Mouse (Mus musculus) lung, embryonic 15.5 days (tissue): ENCODE results near the gene Lrrc4b. TPM values are rescaled to one million over a fixed set of nuclear protein-coding genes. Genes with fewer than 3 reads are reported as not detected.

Experiments used
- ATAC-seq: fragments of 200-750 bp; cut with Nextera tagmentation; 2 replicates; pipeline ENCODE4 v1.8.0; 2017; ENCODE audit warnings: moderate number of reproducible peaks, borderline replicate concordance; ENCODE audit not compliant: low FRiP score, low TSS enrichment; ENCODE audit errors: extremely low read depth
- H3K27ac ChIP-seq: fragments of 300-500 bp; sonication (generic); 2 replicates; pipeline ENCODE4 v1.5.1; 2015; ENCODE audit warnings: moderate library complexity, mild to moderate bottlenecking, inconsistent platforms
- H3K27me3 ChIP-seq: fragments of 300-500 bp; sonication (generic); 2 replicates; pipeline ENCODE4 v1.6.1; 2015; ENCODE audit warnings: inconsistent platforms
- H3K36me3 ChIP-seq: fragments of 300-500 bp; sonication (generic); 2 replicates; pipeline ENCODE4 v1.6.1; 2015; ENCODE audit warnings: inconsistent platforms
- H3K4me1 ChIP-seq: fragments of 300-500 bp; sonication (generic); 2 replicates; pipeline ENCODE4 v1.6.1; 2015; ENCODE audit warnings: inconsistent platforms
- H3K4me2 ChIP-seq: fragments of 300-500 bp; sonication (generic); 2 replicates; pipeline ENCODE4 v1.6.1; 2015; ENCODE audit warnings: inconsistent platforms, mild to moderate bottlenecking, moderate library complexity
- H3K4me3 ChIP-seq: fragments of 300-500 bp; sonication (generic); 2 replicates; pipeline ENCODE4 v1.5.1; 2015; ENCODE audit warnings: mild to moderate bottlenecking, inconsistent platforms
- H3K9ac ChIP-seq: fragments of 300-500 bp; sonication (generic); 2 replicates; pipeline ENCODE4 v1.6.1; 2015; ENCODE audit warnings: inconsistent platforms
- H3K9me3 ChIP-seq: fragments of 300-500 bp; sonication (generic); 2 replicates; pipeline ENCODE4 v1.6.1; 2016; ENCODE audit warnings: inconsistent platforms
- WGBS: fragments of 180-500 bp; shearing (Covaris S2); methylation state at CpG from one replicate; pipeline ENCODE4 v1.1.7; 2015; 5-methylcytosine and 5-hydroxymethylcytosine counted together
- polyA plus RNA-seq: library from polyadenylated mRNA; unstranded; fragments of >200 nt; fragmentation: Nextera tagmentation; extraction: Ambion mirVana; gene quantifications from 2 replicates; pipeline ENCODE4 v1.2.1, GENCODE M21; 2015

Lrrc4b gene
- polyA plus RNA-seq, 1 experiment from 2014 or later = 0.98 TPM

DNA sequence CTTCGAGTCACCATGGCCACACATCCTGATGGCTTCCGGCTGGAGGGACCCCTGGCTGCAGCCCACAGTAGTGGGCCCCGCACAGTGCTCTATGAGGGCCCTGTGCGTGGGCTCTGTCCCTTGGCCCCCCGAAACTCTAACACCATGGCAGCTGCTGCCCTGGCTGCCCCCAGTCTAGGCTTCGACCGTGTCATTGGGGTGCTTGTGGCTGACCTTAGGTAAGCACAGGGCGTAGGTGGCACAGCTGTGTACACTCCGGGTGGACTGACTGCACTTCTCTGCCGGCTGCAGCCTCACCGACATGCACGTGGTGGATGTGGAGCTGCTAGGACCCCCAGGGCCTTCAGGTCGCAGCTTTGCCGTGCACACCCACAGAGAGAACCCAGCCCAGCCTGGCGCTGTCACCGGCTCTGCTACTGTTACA is 38.1 kb downstream of the Lrrc4b start:
- H3K4me3 ChIP-seq = 0 out of 2 replicates have a peak overlapping the region, but pooled peaks have one; percentile 70
- H3K4me1 ChIP-seq = peaks cover 48% of the 10 kb centered on the region
- H3K9me3 ChIP-seq = no peaks in the 10 kb centered on the region

DNA sequence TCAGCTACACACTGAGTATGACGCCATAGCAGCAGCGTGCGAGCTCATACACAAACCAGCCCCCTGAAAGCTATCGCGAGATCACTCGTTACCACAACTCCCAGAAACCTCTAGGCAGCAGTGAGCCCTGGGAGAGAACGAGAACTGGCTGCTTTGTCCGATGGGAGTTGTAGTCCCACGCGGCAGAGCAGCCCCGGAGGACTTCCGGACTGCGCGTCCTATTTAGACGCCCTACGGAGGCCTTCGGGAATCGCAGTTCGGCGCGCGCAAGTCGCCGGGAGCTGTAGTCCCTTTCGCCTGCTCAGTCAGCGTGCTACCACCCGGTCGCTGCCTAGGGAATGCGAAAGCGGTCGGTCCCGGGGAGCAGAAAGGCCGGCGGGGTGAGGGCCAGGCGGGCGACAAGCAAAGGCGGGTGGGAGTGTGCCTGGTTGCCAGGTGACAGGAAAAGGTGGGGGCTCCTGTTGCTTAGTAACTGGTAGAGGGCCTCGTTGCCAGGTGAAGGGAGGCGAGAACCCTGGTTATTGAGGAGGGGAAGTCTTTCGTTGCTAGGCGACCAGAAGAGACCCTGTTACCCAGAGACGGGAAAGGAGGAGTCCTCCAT is 39.1 kb downstream of the Lrrc4b start, which contains the start of gene Josd2:
Josd2 (plus strand) TSS at position 170 of the 601 bp plus-strand sequence.
- Histone ChIP-seq H3K4me1 (peaks cover 52% of the 10 kb centered on the region), H3K36me3 (no peaks in the 10 kb centered on the region), H3K4me3 (peak within 1 kb of the TSS; percentile 70), H3K27ac (peak within 1 kb of the TSS; percentile 73), H3K4me2 (peak within 1 kb of the TSS; percentile 67), H3K9me3 (no peaks in the 10 kb centered on the region), H3K9ac (peak within 1 kb of the TSS; percentile 63), H3K27me3 (peaks cover 24% of the 10 kb centered on the region)
- peak; percentile 91 for ATAC-seq
- under 1% methylated on average over 42 of the region's 42 CpGs for WGBS

More for the DNA sequence above, 38.1 kb downstream of the Lrrc4b start:
- no peak for ATAC-seq
- WGBS = 76% methylated on average over 16 of the region's 16 CpGs
- Histone ChIP-seq H3K27ac (no peak overlapping the region), H3K27me3 (peaks cover 34% of the 10 kb centered on the region), H3K9ac (no peak overlapping the region), H3K36me3 (no peaks in the 10 kb centered on the region), H3K4me2 (peak overlapping the region; percentile 41; the same call in 1 of the 2 replicates)

DNA sequence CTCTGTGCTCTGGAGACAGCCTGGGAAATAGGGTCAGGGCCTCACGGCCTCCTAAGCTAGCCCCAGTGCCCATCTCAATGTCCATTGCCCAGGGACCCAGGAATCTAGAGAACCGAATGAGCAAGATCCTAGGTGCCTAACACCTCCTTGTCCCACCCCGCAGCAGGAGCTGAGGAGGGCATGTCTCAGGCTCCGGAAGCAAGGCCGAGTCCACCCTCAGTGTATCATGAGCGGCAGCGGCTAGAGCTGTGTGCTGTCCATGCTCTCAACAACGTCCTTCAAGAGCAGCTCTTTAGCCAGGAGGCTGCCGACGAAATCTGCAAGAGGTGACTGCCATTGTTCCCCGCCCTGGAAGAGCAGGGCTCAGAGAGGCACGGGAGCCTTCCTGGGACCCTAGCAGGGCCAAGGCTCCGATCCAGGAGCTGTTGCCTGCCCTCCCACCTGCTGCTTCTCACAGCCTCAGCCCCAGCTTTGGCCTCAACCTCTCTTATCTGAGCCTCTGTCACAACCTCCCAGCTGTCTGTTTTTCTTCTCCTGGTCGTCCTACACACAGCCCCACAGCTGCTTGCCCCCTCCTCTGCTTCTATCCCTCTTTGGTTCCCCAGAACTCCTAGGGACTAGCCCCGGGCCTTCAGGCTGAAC is 39.9 kb downstream of the Lrrc4b start:
- H3K4me3 ChIP-seq = peak overlapping the region; percentile 70
- no peaks in the 10 kb centered on the region for H3K36me3 ChIP-seq
- no peak; the same call in 1 of the 2 replicates for ATAC-seq
- H3K9me3 ChIP-seq = no peaks in the 10 kb centered on the region
- WGBS = 34% methylated on average over 15 of the region's 15 CpGs
- H3K9ac ChIP-seq = peak overlapping the region; percentile 63
- peak overlapping the region; percentile 67 for H3K4me2 ChIP-seq
- peaks cover 58% of the 10 kb centered on the region for H3K4me1 ChIP-seq
- H3K27me3 ChIP-seq = peaks cover 15% of the 10 kb centered on the region
- H3K27ac ChIP-seq = no peak overlapping the region

DNA sequence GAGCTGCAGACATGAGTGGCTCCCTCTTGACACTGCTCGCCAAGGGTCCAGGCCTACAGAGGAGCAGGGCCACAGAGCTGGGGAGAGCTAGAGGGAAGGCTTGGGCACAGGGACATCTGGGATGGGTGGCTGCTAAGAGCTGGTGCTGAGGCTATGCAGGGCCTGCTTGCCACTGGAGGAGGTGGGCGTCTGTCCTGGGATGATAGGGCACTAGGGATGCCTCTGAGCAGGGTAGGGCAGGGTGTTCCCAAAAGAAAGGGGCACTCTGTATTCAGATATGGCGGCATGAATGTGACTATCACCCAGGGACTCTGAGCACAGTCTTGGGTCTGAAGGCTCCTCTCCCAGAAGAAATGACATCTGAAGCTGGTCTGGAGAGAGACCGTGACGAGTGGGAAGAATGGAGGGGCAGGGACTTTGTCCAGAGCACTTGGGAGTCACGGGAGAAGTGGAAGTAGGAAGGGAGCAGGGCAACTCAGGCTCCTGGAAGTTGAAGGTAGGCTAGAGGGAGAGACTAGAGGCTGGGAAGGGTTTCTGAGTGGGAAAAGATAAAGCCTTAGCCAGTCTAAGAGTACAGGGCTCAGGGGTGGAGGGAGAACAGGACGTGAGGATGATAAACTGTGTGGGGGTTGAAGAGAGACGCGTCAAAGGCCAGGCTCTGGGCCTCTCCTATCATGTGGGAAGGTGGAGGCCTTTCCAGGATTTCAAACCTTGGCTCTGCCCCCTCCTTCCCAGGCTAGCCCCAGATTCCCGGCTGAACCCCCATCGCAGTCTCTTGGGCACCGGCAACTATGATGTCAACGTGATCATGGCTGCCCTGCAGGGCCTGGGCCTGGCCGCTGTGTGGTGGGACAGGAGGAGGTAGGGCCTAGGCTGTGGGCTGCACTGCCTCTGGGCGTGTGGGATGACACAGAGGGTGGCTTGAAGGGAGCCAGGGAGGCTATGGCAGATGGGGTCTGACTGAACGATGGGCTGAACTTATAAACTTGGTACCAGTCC is 41.2 kb downstream of the Lrrc4b start:
- H3K4me3 ChIP-seq = no peak overlapping the region
- peaks cover 67% of the 10 kb centered on the region for H3K4me1 ChIP-seq
- H3K9ac ChIP-seq = no peak overlapping the region
- peak overlapping the region; percentile 80; the same call in 1 of the 2 replicates for H3K27ac ChIP-seq
- no peaks in the 10 kb centered on the region for H3K9me3 ChIP-seq
- no peak overlapping the region for H3K4me2 ChIP-seq
- WGBS = 80% methylated on average over 16 of the region's 16 CpGs
- no peak for ATAC-seq
- no peaks in the 10 kb centered on the region for H3K36me3 ChIP-seq
- H3K27me3 ChIP-seq = peaks cover 4% of the 10 kb centered on the region

DNA sequence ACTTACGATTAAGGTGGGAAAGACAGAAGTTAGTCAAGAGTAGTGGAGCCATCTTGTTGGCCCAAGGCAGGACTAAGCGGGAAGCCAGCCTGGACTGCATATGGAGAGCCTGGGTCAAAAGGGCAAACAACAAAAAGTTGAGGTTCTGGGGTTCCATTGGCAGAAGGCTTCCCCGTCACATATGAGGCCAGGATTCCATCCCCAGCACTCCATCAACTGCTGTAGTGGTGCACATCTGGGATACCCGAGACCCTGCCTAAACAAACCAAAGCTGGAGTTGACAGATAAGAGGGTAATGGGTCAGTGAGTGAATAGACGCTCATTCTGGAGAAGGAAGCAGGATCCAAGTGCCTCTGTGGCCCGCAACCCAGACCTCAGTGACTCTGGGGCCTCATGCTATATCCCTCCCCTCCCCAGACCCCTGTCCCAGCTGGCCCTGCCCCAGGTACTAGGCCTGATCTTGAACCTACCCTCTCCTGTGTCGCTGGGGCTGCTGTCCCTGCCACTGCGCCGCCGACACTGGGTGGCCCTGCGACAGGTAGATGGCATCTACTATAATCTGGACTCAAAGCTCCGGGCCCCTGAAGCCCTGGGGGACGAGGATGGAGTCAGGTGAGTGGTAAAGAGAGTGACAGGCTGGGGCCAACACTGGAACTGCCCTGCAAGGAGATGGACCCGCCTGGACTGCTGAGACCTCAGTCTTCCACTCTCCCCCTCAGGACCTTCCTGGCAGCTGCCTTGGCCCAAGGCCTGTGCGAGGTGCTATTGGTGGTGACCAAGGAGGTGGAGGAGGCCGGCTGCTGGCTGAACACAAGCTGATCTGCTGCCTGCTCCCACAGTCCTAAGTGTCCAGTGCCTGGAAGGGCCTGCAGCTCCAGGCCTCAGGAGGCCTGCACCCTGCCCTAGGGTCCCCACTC is 42.1 kb downstream of the Lrrc4b start:
- Histone ChIP-seq H3K36me3 (no peaks in the 10 kb centered on the region), H3K4me1 (peaks cover 72% of the 10 kb centered on the region), H3K27me3 (no peaks in the 10 kb centered on the region), H3K27ac (peak overlapping the region; percentile 80), H3K9me3 (no peaks in the 10 kb centered on the region), H3K9ac (no peak overlapping the region), H3K4me3 (no peak overlapping the region), H3K4me2 (no peak overlapping the region)
- 65% methylated on average over 16 of the region's 16 CpGs for WGBS
- ATAC-seq = no peak

DNA sequence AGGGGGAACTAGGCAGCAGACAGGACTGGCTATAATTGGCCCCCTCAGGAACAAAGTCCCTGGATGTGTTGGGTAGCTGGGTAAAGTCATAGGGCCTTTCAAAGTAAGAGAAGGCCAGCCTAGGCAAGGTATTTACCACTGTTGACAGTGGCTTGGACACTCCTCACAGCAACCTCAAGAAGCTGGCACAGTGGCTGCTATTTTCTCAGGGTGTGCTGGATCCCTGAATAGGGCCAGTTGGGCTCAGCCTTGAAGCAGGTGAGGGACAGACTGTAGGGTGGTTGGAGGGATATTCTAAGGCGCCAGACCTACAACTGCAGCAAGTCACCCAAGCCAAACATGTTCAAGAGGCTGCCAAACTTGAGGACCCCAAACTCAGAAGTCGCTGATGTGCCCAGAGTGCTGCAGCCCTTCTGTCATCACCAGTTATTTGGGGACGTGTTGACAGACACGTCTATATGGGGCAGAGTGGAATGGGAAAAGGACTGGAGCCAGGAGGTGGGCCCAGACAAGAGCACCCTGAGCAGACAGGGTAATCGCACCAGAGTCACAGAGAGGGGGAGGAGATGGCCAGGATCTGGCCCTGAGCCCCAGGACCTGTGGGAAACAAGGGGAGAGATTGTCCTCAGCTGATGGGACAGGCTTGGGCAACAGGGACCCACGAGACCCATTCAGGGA is 43.2 kb downstream of the Lrrc4b start:
- no peaks in the 10 kb centered on the region; the same call in 1 of the 2 replicates for H3K27me3 ChIP-seq
- H3K4me1 ChIP-seq = peaks cover 71% of the 10 kb centered on the region
- no peaks in the 10 kb centered on the region for H3K36me3 ChIP-seq
- no peak overlapping the region for H3K9ac ChIP-seq
- no peaks in the 10 kb centered on the region for H3K9me3 ChIP-seq
- H3K4me3 ChIP-seq = no peak overlapping the region
- H3K4me2 ChIP-seq = peak overlapping the region; percentile 33; the same call in 1 of the 2 replicates
- 24% methylated on average over 6 of the region's 6 CpGs for WGBS
- peak overlapping the region; percentile 80 for H3K27ac ChIP-seq
- ATAC-seq = peak; percentile 51

DNA sequence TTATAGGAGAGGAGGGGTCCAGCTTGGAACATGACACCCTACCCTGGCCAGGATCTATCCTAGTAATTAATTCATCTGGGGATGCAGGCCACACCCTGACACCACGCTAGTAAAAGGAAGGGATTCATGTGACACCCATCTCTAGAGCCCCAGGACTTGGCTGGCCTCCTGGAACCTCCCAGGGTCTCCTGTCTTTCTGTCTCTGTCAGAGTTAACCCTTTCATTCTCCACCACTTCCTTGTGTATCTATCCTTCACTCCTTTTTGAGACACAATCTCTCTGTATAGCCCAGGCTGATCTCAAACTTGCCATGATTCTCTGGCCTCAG is 43.7 kb downstream of the Lrrc4b start:
- Histone ChIP-seq H3K9me3 (no peaks in the 10 kb centered on the region), H3K36me3 (no peaks in the 10 kb centered on the region), H3K27me3 (peaks cover under 1% of the 10 kb centered on the region; the same call in 1 of the 2 replicates), H3K4me3 (no peak overlapping the region), H3K4me2 (peak overlapping the region; percentile 33; the same call in 1 of the 2 replicates), H3K9ac (no peak overlapping the region), H3K4me1 (peaks cover 66% of the 10 kb centered on the region), H3K27ac (peak overlapping the region; percentile 80)
- peak; percentile 5; the same call in 1 of the 2 replicates for ATAC-seq
- WGBS = 16% methylated on average over 1 of the region's 1 CpGs

DNA sequence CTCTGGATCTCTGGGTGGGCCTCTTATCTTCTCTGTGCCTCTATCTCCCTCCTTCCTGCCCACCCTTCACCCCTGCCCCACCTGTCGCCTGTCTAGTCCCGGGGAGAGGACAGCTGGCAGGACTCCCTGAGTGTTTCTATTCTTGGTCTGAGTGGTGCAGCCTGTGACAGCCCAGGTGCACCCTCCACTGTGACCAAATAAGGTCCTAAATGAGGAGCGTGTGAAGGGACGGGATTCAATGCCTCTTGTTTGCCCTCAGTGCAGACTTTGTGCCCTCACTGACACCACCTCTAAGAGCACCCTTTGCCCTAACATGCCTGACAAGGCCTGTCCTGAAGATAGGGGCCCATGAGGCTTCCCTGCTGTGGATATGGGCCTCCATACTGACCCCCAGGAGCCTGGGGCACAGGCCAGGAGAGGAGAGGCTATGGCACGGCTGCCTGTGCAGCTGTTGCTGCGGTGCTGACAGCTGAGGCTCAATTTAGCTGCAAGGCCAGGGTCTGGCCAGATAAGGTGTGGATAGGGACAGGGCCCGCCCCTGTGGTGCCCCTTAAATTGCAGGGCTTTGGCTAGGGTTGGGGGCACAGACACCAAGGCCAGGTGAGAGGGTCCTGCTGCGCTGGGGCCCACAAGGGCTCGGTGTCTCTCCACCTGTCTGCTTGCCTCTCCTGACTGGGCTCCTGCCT is 44.3 kb downstream of the Lrrc4b start:
- H3K36me3 ChIP-seq = no peaks in the 10 kb centered on the region
- WGBS = 24% methylated on average over 9 of the region's 9 CpGs
- H3K4me3 ChIP-seq = no peak overlapping the region
- peak overlapping the region; percentile 33; the same call in 1 of the 2 replicates for H3K4me2 ChIP-seq
- H3K4me1 ChIP-seq = peaks cover 65% of the 10 kb centered on the region
- no peak for ATAC-seq
- H3K9ac ChIP-seq = no peak overlapping the region
- no peaks in the 10 kb centered on the region for H3K9me3 ChIP-seq
- H3K27ac ChIP-seq = peak overlapping the region; percentile 80
- peaks cover 6% of the 10 kb centered on the region; the same call in 1 of the 2 replicates for H3K27me3 ChIP-seq

DNA sequence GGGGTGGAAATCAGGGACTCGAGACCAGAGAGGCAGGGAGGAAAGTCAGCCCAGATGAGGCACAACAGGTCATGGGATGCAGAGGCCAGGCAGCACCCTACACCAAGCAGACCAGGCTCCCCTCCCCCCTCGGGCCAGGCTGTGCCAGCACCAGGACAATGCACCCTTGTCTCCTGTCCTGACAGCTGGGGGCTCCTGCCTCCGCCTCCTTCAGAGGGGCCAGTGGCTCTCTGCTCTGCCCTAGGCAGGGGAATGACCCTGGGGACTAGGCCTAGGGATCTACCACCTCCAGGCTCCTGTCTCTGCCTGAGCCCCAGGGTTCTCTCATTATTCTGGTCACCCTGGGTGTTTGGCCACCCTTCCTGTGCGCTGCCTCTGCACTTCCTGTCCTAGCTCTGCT is 45.6 kb downstream of the Lrrc4b start:
- 18% methylated on average over 4 of the region's 4 CpGs for WGBS
- H3K4me2 ChIP-seq = no peak overlapping the region
- no peak for ATAC-seq

More for the DNA sequence above, 45.6 kb downstream of the Lrrc4b start:
- H3K36me3 ChIP-seq = no peaks in the 10 kb centered on the region
- no peak overlapping the region for H3K27ac ChIP-seq
- H3K27me3 ChIP-seq = peaks cover 10% of the 10 kb centered on the region; the same call in 1 of the 2 replicates
- no peak overlapping the region for H3K4me3 ChIP-seq
- 0 out of 2 replicates have a peak overlapping the region, but pooled peaks have one; percentile 6 for H3K9ac ChIP-seq
- H3K4me1 ChIP-seq = peaks cover 54% of the 10 kb centered on the region
- no peaks in the 10 kb centered on the region for H3K9me3 ChIP-seq
